Mouse (Mus musculus) spleen, adult 12 weeks (tissue): Measurements from ENCODE around the gene Nono.

Experiments used
- DNase-seq: peaks from one replicate; pipeline ENCODE4 v3.0.0; 2022; ENCODE audit warnings: low spot score

Nono gene

DNA sequence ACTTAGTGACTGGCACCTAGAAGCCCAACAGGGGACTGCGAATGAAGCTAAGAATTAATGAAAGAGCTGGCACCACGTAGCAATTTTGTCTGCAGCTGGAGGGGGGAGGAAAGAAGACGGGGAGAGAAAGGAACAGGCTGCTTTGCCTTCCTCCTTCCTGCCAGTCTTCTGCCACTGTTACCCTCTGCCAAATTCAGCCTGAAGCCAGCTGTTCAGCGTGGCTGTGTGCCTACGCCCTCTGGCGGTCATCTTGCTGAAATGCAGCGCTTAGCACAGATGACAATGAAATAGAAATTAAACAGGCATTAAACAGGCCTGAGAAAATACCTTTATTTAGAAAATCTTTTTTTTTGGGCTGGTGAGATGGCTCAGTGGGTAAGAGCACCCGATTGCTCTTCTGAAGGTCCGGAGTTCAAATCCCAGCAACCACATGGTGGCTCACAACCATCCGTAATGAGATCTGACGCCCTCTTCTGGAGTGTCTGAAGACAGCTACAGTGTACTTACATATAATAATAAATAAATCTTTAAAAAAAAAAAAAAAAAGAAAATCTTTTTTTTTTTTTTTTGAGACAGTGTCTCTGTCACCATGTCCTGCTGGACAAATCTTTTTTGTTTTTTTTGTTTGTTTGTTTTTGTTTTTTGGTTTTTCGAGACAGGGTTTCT is 57.5 kb downstream of the Nono start:
- DNase-seq: peak; percentile 10
